Mouse (Mus musculus) right cerebral cortex, adult 2 months (tissue): ENCODE results near the gene Myl7.

Source experiments
- DNase-seq, 2 experiments: peaks; one replicate each; pipeline ENCODE4 v3.0.0; 2021 to 2022; ENCODE audit warnings: low spot score in 2 of 2

The Myl7 gene

DNA sequence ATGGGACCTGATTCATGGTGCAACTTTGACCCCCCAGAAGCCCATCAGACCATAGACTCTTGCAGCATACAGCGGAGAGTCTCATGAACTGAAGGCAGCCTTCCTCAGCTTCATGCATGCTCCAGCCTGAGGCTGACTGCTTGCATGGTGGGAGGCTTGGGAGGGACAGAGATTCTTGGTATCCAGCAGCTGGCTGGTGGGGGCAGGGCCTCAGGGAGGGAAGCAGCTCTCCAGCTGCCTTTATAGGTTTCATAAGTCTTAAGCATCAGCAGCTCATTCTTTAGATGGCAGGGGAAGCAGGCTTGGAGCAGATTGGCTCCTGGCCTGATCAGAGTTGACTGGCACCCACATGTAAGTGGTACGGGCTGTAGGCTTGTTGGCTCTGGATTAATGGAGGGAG is 31.4 kb downstream of the Myl7 start:
- no peak for DNase-seq

DNA sequence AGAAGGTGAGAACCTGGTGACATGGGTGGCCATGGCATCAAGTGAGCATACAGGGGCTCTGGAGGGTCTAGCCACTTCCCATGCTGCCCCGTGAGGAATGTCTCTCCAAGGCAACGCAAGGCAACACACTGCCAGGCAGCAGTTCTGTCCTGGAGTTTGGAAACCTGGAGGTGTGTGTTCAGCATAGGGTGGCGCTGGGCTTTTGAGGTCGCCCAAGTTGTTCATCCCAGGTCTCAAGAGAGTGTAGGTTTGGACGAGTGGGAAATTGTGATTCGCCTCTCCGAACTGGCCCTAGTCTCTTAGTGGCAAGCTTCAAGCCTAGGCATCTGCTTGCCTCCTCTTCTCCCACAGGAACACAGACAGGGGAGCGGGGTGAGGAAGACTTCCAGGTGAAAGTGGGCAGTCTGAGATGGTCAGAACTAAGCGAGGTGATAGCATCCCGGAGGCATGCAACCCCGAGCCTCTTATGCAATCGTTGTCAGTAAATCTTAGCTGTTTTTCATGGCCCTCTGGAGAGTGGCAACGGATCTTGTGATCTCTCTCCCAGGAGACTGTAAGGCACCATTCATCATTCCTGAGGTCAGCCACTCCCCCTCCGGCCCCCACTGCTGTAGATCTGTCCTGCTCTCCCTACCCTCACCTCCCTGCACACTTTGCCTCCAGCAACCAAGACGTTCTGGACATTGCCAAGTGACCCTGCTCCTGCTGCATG is 36.0 kb downstream of the Myl7 start:
- no peak for DNase-seq

DNA sequence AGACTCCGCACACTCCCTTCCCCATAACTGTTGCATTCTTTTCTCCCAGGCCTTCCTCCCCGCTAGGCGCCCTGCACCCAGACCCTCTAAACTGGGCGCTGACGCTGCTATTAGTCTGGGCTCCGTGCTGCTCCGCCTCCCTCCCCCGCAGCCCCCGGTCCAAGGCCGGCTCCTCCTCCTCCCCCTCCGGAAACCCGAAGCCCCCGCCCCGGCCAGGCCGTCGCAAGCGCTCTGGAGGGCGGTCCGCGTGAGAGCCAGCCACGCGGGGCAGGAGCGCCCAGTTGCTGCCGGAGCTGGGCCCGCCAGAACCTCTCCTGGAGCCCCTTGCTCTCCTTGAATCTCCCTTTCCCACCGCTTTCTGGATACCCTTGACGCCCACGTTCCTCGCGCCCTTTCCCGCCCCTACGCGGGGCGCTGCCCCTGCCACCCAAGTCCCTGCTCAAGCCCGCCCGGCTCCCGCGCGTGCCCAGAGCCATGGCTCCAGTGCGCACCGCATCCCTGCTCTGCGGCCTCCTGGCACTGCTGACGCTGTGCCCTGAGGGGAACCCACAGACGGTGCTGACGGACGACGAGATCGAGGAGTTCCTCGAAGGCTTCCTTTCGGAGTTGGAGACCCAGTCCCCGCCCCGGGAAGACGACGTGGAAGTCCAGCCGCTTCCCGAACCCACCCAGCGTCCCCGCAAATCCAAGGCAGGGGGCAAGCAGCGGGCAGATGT is 36.7 kb downstream of the Myl7 start, which contains the start of gene Aebp1:
Gene Aebp1 (plus strand): TSS at position 270 of the 716 bp plus-strand sequence.
- no peak for DNase-seq

DNA sequence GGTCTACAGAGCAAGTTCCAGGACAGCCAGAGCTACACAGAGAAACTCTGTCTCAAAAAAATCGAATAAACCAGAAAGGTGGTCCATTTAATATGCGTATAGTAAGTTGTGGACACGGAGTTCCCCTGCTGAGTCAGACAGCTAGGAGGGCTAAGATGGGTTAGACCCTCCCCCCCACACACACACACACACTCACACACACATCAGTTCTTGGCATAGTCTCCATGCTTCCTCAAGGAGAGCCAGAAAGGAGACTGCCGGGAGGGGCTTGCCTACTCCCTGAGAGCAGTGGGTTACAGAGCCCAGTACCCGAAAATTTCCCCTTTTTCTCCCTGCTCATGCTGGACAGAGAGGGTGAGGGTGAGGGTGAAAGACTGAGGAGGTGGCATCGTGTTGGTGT is 37.9 kb downstream of the Myl7 start:
- no peak for DNase-seq

DNA sequence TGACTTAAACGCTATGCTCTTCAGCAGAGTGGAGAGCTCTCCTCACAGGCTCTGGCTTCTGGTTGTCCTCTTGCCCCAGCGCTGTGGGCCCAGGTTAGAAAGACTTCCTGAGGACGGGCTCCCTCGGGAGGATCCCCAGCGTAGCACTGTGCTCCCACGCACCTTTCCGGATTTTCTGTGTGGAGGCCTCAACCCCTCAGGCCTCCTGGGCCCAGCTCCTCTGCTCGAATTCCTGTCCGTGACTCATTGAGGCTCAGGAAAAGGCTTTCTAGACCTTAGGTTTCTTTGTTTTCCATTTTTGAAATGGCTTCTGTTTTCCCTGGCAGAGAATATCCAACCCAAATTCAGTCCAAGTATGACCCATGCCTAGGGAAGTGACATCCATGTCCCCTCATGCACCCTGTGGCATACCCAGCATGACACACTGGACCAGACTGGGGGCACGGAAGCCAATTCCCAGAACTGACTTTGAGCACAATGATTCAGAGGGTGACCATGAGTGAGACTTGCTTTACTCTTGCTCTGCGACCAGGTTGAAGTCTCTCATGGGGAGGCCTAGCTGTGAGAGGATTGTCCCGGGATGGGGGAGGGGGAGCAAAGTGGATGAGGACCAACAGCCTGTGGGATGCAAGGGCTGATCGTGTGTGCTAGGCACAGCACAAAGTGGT is 38.6 kb downstream of the Myl7 start:
- DNase-seq, result no peak

DNA sequence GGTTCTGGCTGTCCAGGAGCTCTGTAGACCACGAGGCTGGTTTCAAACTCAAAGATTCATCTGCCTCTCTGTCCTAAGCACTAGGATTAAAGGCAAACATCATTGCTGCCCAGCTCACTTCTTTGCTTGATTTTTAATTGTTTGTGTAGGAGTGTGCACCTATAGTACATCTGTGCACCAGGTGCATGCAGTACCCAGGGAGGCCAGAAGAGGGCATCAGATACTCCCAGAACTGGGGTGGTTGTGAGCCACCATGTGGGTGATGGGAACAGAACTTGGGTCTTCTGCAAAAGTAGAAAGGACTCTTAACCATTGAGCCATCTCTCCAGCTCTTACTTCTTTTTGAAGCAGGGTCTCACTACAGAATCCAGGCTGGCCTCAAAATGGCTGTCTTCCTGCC is 39.9 kb downstream of the Myl7 start:
- DNase-seq, result no peak

DNA sequence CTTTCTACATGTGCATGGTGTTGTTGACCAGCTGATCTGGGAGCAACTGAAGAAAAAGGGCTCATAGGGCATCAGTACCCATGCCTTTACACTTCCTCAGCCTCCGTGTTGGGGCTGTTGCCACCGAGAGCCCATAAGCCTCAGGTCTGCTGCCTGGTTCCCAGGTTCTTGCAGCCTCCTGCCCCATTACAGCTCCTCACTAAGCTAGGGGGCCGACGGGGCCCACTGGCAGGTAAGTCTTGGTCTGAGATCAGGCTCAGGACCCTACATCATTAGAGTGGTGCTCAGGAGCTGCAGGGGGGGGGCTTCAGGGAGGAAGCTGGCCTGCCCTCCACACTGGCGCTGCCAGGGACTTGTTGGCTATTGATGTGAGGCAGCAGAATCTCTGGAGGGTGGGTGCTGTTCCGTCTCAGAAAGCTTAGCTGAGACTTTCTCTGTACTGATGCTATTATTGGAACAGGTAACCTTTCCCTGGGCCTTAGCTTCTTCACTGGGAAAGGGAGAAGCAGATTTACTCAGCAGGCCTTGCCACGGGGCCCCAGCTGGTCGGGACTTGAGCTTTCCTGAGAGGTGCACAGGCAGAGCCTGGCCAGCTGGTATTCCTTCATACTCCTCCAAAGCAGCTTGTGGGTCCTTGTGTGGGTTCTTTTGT is 42.0 kb downstream of the Myl7 start:
- DNase-seq, result no peak

DNA sequence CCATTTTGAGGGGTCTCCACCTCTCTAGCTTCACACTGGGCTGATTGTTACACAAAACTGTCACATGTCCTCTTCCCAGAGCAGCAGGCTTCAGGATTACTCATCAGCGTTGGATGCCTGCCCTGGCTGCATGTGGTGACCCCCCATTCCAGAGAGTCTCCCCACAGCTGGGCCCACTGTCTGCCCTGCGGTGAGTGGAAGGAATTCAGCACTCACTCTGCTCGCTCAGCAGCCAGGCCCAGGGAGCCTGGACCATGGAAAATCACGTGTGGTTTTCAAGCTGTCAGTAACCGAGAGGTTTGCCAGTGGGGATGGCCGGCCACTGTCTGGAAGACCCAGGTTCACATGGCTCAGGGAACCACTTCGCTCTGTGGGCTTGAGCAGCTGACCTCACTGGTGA is 42.7 kb downstream of the Myl7 start:
- DNase-seq, result peak; percentile 25 to 37

DNA sequence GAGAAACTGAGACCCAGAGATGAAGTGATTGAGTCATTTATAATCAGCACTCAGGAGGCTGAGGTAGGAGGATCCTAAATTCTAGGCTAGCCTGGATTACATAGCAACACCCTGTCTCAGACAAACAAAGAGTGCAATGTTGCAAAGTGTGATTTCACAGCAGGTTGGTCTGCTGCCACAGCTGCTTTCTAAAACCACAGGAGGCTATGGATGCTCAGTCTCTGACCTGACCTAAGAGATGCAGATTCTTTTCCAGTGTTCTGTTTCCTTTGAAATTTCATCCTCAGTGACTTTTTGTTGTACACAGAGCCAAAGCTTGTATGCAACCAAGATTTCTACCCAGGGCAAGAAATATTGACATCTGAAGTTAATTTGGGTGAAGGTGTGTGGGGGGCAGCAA is 43.1 kb downstream of the Myl7 start:
- DNase-seq, result no peak

DNA sequence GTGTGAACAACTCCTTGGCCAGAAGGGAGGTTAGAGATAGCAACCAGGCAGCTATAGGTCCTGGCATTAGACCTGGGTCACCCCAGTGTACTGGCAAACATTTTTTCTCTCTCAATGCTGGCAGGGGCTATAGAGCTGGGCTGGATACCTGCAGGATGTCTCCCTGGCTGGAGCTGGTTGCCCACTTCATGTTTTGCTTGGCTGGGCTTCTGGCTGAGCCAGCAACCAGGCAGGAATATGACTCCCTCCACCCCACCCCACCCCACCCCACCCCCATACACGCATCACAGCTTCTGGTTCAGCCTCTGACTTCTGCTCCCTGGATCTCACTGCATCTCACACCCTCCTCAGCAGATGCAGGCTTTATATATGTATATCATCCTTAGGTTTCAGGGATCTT is 46.3 kb downstream of the Myl7 start:
- no peak for DNase-seq

DNA sequence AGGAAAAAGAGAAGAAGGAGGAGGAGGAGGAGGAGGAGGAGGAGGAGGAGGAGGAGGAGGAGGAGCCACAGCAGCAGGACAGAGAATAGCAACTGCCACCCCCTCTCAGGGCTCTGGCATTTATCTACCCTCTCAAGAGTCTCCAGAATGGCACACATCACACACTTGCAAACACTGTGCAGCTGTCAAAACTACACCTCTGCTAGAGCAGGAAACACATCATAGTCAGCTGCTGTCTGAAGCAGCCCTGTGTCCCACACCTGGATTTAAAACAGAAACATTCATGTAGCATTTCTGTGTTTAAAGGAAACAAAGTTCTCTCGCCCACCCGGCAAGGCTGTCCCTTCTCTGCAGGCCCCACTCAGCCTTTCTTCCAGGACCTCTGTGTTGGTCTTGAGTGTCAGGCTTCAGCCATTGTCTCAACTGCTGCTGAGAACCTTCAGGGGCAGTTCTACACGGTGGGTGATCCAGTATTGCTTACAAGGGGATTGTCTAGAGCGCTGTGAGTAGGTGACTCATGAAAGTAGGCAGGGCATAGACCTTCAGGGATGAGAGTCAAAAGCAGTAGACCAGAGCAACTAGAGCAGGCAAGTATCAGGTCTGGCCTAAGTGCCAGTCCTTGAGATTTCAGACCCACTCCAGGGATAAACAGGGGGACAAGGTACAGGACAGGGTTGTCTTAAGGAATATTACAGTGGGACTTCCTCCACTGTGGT is 47.4 kb downstream of the Myl7 start:
- no peak for DNase-seq

DNA sequence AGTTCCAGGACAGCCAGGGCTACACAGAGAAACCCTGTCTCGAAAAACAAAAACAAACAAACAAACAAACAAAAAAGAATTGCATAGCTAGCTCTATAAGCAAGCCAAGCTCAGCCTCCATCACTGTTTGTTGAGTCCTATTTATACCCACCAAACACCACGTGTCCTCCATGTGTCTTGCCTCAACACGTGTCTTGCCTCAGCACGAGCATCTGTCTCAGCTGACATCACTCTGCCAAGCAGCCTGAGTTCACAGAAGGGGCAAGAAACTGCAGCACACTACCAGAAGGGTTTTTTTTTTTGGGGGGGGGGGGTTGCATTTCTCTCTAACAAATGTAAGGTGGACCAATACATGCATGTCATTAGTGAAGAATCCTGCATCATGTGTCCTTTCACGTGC is 48.1 kb downstream of the Myl7 start:
- no peak for DNase-seq

DNA sequence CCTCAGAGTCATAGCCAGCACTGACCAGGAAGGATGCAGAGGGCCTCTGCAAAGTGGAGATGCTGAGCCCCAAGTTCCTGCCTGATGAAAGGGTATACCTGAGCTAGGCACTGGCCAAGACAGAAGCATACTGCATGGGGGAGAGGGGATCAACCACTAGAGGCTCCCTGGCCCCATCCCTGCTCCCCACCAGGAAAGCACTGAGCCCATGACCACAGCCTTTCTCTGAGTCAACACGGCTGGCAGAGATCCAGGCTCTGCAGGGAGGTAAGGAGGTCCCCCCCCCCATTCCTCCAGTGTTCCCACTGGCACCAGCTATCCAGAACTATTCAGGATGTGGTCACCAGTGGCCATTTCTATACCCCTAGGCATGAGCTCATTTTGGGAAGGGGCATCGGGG is 49.3 kb downstream of the Myl7 start:
- DNase-seq, result no peak

DNA sequence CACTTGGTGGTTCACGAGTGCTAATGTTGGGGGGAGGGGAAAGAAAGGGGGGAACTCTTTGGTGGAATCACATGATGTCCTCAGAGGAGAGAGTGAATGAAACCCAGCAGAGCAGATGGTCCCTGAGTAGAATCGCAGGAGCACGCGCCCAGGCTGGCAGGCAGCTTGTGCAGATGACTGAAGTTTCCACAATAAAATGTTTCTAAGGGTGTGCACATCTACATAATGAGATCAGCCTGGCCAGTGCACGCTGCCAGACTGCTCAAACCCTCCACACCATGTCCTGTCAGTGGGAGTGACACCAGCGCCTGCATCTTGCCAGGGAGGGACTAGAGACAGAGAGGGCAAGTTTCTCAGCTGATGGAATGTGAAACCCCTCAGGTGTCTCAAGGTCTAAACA is 49.8 kb downstream of the Myl7 start:
- DNase-seq, result peak; percentile 47 to 49

DNA sequence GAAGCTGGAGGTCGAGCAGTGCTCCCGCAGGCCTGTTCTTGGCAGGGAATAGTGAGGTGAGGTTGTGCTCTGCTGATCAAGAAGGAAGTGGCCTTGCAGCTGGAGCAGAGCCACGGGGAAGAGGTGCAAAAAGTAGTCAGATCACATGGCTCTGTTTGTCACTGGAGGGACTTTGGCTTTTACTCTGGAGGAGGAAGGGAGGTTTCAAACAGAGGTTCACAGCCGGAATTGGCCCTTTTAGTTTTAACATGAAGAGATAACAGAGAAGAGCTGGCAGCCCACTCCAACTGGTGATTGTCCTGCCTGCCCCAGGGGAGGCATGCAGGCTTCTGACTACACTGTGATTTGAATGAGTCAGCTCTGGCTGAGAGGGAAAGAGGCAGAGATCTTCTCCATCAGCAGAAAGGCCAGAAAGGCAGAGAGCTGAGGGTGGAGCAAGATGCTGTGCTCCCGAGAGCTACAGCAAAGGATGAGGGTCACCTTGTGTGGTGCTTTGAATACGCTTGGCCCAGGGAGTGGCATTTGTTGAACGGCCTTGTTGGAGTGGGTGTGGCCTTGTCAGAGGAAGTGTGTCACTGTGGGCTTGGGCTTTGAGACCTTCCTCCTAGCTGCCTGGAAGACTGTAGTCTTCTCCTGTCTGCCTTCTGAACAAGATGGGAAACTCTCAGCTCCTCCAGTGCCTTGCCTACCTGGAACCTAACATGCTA is 51.8 kb downstream of the Myl7 start:
- no peak for DNase-seq
